Mouse (Mus musculus): ENCODE data around the gene Nufip2.

- no peak for TF ChIP-seq POLR2A (IDR thresholded peaks at IDR 0.05; ENCODE audit: insufficient read depth, low read depth, low read length)
- no peak for TF ChIP-seq CTCF (IDR thresholded peaks at IDR 0.05)
- TF ChIP-seq EP300 (IDR thresholded peaks at IDR 0.05; ENCODE audit: insufficient read depth, low read depth, low read length), result no peak
Observed at GRCm38 (mm10) chr11:77785396-77785767, 99.4 kb downstream of the Nufip2 start.
